Mouse (Mus musculus): Measurements from ENCODE around the gene Sox18. TPM values are rescaled to one million over a fixed set of nuclear protein-coding genes. Genes with fewer than 3 reads are reported as not detected.
A peak's percentile ranks its signal among the peaks of the same experiment; 100 is the strongest.

The Sox18 gene
- polyA plus RNA-seq, 1 experiment from 2014 or later, result 40.5 TPM

GRCm38 (mm10) chr2:181662620-181663297, 8.7 kb downstream of the Sox18 start:
- H3K4me3 ChIP-seq (ENCODE audit: low read length), result no peak overlapping the region
- 76% methylated on average over 3 of the region's 3 CpGs for WGBS
- no peaks in the 10 kb centered on the region for H3K9me3 ChIP-seq (ENCODE audit: control insufficient read depth, low read length)
- ATAC-seq (ENCODE audit: low FRiP score, low TSS enrichment), result no peak
- no peaks in the 10 kb centered on the region; the same call in 1 of the 2 replicates for H3K36me3 ChIP-seq (ENCODE audit: control insufficient read depth, insufficient read depth, low read length)
- H3K4me1 ChIP-seq (ENCODE audit: control insufficient read depth, insufficient read depth, low read length), result 0 out of 2 replicates have a peak, but pooled peaks cover 3% of the 10 kb centered on the region
- no peak overlapping the region for H3K4me2 ChIP-seq (replicated peaks; ENCODE audit: low read depth, low read length)
- H3K27ac ChIP-seq (ENCODE audit: low read depth, low read length), result peak overlapping the region; percentile 3; the same call in 1 of the 2 replicates
- H3K9ac ChIP-seq (ENCODE audit: low read depth, low read length), result no peak overlapping the region
- no peaks in the 10 kb centered on the region for H3K27me3 ChIP-seq (ENCODE audit: control insufficient read depth, insufficient read depth, low read length)

- no peaks in the 10 kb centered on the region for H3K27me3 ChIP-seq (ENCODE audit: control insufficient read depth, insufficient read depth, low read length)
- no peak overlapping the region for H3K27ac ChIP-seq (ENCODE audit: low read depth, low read length)
- no peak overlapping the region for H3K4me2 ChIP-seq (replicated peaks; ENCODE audit: low read depth, low read length)
- WGBS, result 8% methylated on average over 9 of the region's 9 CpGs
- peaks cover 16% of the 10 kb centered on the region for H3K36me3 ChIP-seq (ENCODE audit: control insufficient read depth, insufficient read depth, low read length)
- no peak overlapping the region for H3K9ac ChIP-seq (ENCODE audit: low read depth, low read length)
- no peaks in the 10 kb centered on the region for H3K9me3 ChIP-seq (ENCODE audit: control insufficient read depth, low read length)
- 0 out of 2 replicates have a peak, but pooled peaks cover 3% of the 10 kb centered on the region for H3K4me1 ChIP-seq (ENCODE audit: control insufficient read depth, insufficient read depth, low read length)
- ATAC-seq (ENCODE audit: low FRiP score, low TSS enrichment), result peak; percentile 84
- H3K4me3 ChIP-seq (ENCODE audit: low read length), result no peak overlapping the region
Observed at GRCm38 (mm10) chr2:181659609-181660055, 11.8 kb downstream of the Sox18 start.

GRCm38 (mm10) chr2:181658930-181659555, 12.4 kb downstream of the Sox18 start:
- peaks cover 19% of the 10 kb centered on the region for H3K36me3 ChIP-seq (ENCODE audit: control insufficient read depth, insufficient read depth, low read length)
- 49% methylated on average over 17 of the region's 17 CpGs for WGBS
- H3K4me1 ChIP-seq (ENCODE audit: control insufficient read depth, insufficient read depth, low read length), result 0 out of 2 replicates have a peak, but pooled peaks cover 3% of the 10 kb centered on the region
- H3K27ac ChIP-seq (ENCODE audit: low read depth, low read length), result no peak overlapping the region
- no peaks in the 10 kb centered on the region for H3K27me3 ChIP-seq (ENCODE audit: control insufficient read depth, insufficient read depth, low read length)
- no peak overlapping the region for H3K4me3 ChIP-seq (ENCODE audit: low read length)
- H3K9me3 ChIP-seq (ENCODE audit: control insufficient read depth, low read length), result no peaks in the 10 kb centered on the region
- no peak overlapping the region for H3K4me2 ChIP-seq (replicated peaks; ENCODE audit: low read depth, low read length)
- peak; percentile 48; the same call in 1 of the 2 replicates for ATAC-seq (ENCODE audit: low FRiP score, low TSS enrichment)
- no peak overlapping the region for H3K9ac ChIP-seq (ENCODE audit: low read depth, low read length)

GRCm38 (mm10) chr2:181658528-181658927, 12.9 kb downstream of the Sox18 start:
- 85% methylated on average over 7 of the region's 7 CpGs for WGBS
- Histone ChIP-seq H3K9me3 (ENCODE audit: control insufficient read depth, low read length) (no peaks in the 10 kb centered on the region), H3K4me2 (replicated peaks; ENCODE audit: low read depth, low read length) (no peak overlapping the region), H3K9ac (ENCODE audit: low read depth, low read length) (no peak overlapping the region), H3K36me3 (ENCODE audit: control insufficient read depth, insufficient read depth, low read length) (peaks cover 24% of the 10 kb centered on the region), H3K27me3 (ENCODE audit: control insufficient read depth, insufficient read depth, low read length) (no peaks in the 10 kb centered on the region), H3K4me1 (ENCODE audit: control insufficient read depth, insufficient read depth, low read length) (0 out of 2 replicates have a peak, but pooled peaks cover 3% of the 10 kb centered on the region), H3K27ac (ENCODE audit: low read depth, low read length) (no peak overlapping the region), H3K4me3 (ENCODE audit: low read length) (no peak overlapping the region)
- no peak for ATAC-seq (ENCODE audit: low FRiP score, low TSS enrichment)

DNA sequence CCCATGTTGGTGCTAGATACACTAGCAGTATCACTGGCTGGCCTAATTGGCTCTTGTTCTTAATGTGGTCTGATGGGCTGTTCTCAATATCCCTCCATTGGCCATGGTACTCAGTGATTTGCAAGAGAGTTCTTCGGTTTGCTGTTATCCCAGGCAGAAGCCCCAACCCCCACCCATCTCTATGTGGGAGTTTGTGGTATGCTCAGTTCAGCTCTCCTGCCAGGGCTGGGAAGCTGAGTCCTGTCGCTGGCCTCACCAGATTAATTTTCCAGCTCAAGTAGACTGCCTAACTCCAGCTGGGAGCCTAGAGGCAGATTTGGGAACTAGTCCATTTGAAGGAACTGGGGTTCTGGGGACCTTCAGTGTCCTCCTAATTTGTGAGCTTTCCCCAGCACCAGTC, 14.0 kb downstream of the Sox18 start:
- WGBS, result 51% methylated on average over 2 of the region's 2 CpGs
- Histone ChIP-seq H3K4me2 (replicated peaks; ENCODE audit: low read depth, low read length) (no peak overlapping the region), H3K27me3 (ENCODE audit: control insufficient read depth, insufficient read depth, low read length) (no peaks in the 10 kb centered on the region), H3K9me3 (ENCODE audit: control insufficient read depth, low read length) (no peaks in the 10 kb centered on the region), H3K4me1 (ENCODE audit: control insufficient read depth, insufficient read depth, low read length) (0 out of 2 replicates have a peak, but pooled peaks cover 3% of the 10 kb centered on the region), H3K27ac (ENCODE audit: low read depth, low read length) (no peak overlapping the region), H3K4me3 (ENCODE audit: low read length) (no peak overlapping the region), H3K9ac (ENCODE audit: low read depth, low read length) (no peak overlapping the region), H3K36me3 (ENCODE audit: control insufficient read depth, insufficient read depth, low read length) (peaks cover 35% of the 10 kb centered on the region)
- ATAC-seq (ENCODE audit: low FRiP score, low TSS enrichment), result no peak

DNA sequence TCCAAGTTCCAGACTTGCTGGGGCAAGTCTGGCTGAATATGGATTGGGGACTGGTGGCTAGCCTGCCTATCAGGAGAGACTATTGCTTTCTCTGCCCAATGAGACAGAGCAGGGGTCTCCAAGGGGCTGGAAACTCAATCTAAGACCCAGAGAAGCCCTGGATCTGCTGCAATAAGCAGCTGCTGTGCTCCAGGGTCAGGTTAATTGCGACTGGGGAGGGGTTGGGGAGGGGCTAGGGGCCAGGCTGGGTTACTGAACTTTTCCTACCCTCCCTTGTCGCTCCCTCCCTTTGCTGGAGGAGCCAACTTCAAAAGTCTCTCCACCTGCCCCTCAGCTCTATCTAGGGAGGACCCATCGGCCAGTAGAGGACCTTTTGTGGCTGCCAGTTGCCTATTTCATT, 14.7 kb downstream of the Sox18 start, which contains the start of gene Gm29797:
Gene Gm29797, plus strand, starts transcription at position 301 of the 400 bp plus-strand sequence.
- WGBS, result 56% methylated on average over 3 of the region's 3 CpGs
- Histone ChIP-seq H3K27ac (ENCODE audit: low read depth, low read length) (no peak within 1 kb of the TSS), H3K4me2 (replicated peaks; ENCODE audit: low read depth, low read length) (no peak within 1 kb of the TSS), H3K9ac (ENCODE audit: low read depth, low read length) (no peak within 1 kb of the TSS), H3K27me3 (ENCODE audit: control insufficient read depth, insufficient read depth, low read length) (no peaks in the 10 kb centered on the region), H3K4me1 (ENCODE audit: control insufficient read depth, insufficient read depth, low read length) (0 out of 2 replicates have a peak, but pooled peaks cover 3% of the 10 kb centered on the region), H3K9me3 (ENCODE audit: control insufficient read depth, low read length) (no peaks in the 10 kb centered on the region), H3K4me3 (ENCODE audit: low read length) (no peak within 1 kb of the TSS), H3K36me3 (ENCODE audit: control insufficient read depth, insufficient read depth, low read length) (peaks cover 41% of the 10 kb centered on the region)
- no peak for ATAC-seq (ENCODE audit: low FRiP score, low TSS enrichment)

GRCm38 (mm10) chr2:181653523-181653922, 17.9 kb downstream of the Sox18 start:
- Histone ChIP-seq H3K9ac (ENCODE audit: low read depth, low read length) (no peak overlapping the region), H3K4me2 (replicated peaks; ENCODE audit: low read depth, low read length) (no peak overlapping the region), H3K4me1 (ENCODE audit: control insufficient read depth, insufficient read depth, low read length) (no peaks in the 10 kb centered on the region), H3K27ac (ENCODE audit: low read depth, low read length) (no peak overlapping the region), H3K36me3 (ENCODE audit: control insufficient read depth, insufficient read depth, low read length) (peaks cover 68% of the 10 kb centered on the region), H3K9me3 (ENCODE audit: control insufficient read depth, low read length) (no peaks in the 10 kb centered on the region), H3K4me3 (ENCODE audit: low read length) (no peak overlapping the region), H3K27me3 (ENCODE audit: control insufficient read depth, insufficient read depth, low read length) (no peaks in the 10 kb centered on the region)
- no peak for ATAC-seq (ENCODE audit: low FRiP score, low TSS enrichment)
- WGBS, result 100% methylated on average over 1 of the region's 1 CpGs

GRCm38 (mm10) chr2:181653065-181653464, 18.4 kb downstream of the Sox18 start:
- H3K4me2 ChIP-seq (replicated peaks; ENCODE audit: low read depth, low read length), result no peak overlapping the region
- no peaks in the 10 kb centered on the region for H3K27me3 ChIP-seq (ENCODE audit: control insufficient read depth, insufficient read depth, low read length)
- H3K4me1 ChIP-seq (ENCODE audit: control insufficient read depth, insufficient read depth, low read length), result no peaks in the 10 kb centered on the region
- H3K9me3 ChIP-seq (ENCODE audit: control insufficient read depth, low read length), result no peaks in the 10 kb centered on the region
- no peak overlapping the region for H3K4me3 ChIP-seq (ENCODE audit: low read length)
- H3K27ac ChIP-seq (ENCODE audit: low read depth, low read length), result no peak overlapping the region
- ATAC-seq (ENCODE audit: low FRiP score, low TSS enrichment), result no peak
- peaks cover 73% of the 10 kb centered on the region for H3K36me3 ChIP-seq (ENCODE audit: control insufficient read depth, insufficient read depth, low read length)
- H3K9ac ChIP-seq (ENCODE audit: low read depth, low read length), result no peak overlapping the region

DNA sequence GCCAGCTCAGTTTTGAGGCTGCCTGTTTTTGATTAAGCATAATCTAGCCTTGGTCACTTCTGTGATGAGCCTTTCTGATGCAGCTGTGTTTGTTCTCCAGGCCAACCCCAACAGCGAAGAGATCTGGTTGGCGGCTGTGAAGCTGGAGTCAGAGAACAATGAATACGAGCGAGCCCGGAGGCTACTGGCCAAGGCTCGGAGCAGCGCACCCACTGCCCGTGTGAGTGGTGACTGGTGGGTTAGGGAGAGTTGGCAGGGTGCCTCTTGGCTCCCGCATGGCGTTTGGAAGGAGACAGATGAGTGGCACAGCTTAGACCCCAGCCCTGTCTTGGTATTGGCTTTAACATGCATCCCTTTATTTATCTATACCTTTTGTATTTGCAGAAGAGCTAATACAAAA, 22.5 kb downstream of the Sox18 start:
- Histone ChIP-seq H3K27ac (ENCODE audit: low read depth, low read length) (no peak overlapping the region), H3K4me3 (ENCODE audit: low read length) (no peak overlapping the region), H3K36me3 (ENCODE audit: control insufficient read depth, insufficient read depth, low read length) (peaks cover 85% of the 10 kb centered on the region), H3K9me3 (ENCODE audit: control insufficient read depth, low read length) (no peaks in the 10 kb centered on the region), H3K27me3 (ENCODE audit: control insufficient read depth, insufficient read depth, low read length) (no peaks in the 10 kb centered on the region), H3K4me2 (replicated peaks; ENCODE audit: low read depth, low read length) (no peak overlapping the region), H3K4me1 (ENCODE audit: control insufficient read depth, insufficient read depth, low read length) (no peaks in the 10 kb centered on the region), H3K9ac (ENCODE audit: low read depth, low read length) (no peak overlapping the region)
- 93% methylated on average over 10 of the region's 10 CpGs for WGBS
- no peak for ATAC-seq (ENCODE audit: low FRiP score, low TSS enrichment)

All from kidney, embryonic 14.5 days (tissue).